Mouse (Mus musculus) cerebellum, adult 2 months (tissue): ENCODE results near the gene Rnf39.

ENCODE experiments used
- CTCF ChIP-seq: fragments of 200-500 bp; IDR thresholded peaks from 2 replicates; pipeline ENCODE4 v1.5.1; 2011; ENCODE audit warnings: low read depth, mild to moderate bottlenecking, control low read depth, low read length, moderate library complexity, borderline replicate concordance; ENCODE audit not compliant: insufficient read depth
- POLR2A ChIP-seq: fragments of 200-500 bp; IDR thresholded peaks from 2 replicates; pipeline ENCODE4 v1.6.1; 2011; ENCODE audit warnings: low read length, control low read depth, borderline replicate concordance; ENCODE audit not compliant: insufficient read depth

GRCm38 (mm10) chr17:36893387-36893786 is 49.3 kb upstream of the Rnf39 start:
- TF ChIP-seq CTCF = no peak
- TF ChIP-seq POLR2A = no peak
